Mouse (Mus musculus): ENCODE measurements around the gene Cd99l2.

DNA sequence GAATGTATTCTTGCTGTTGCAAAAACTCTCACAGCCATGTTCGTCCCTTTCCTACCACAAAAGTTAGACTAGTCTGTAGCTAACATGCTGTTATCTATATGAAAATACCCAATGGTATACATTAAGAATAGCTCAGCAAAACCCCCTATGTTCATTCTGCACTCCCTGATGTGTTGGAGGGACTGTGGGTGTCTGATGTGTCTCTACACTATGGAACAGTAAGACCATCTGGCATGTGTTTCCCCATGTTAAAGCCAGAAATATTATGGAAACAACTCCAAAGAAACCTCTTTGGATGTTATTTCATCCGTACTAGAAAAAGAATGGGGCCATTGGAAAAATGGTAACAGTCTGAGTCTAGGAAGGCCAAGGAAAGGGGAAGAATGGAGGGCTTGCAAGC lies 57.1 kb downstream of the Cd99l2 start:
- TF ChIP-seq CTCF (conservative IDR thresholded peaks at IDR 0.05; ENCODE audit: low read length) (no peak), NANOG (IDR thresholded peaks at IDR 0.05; ENCODE audit: borderline replicate concordance, low read length) (no peak), POU5F1 (IDR thresholded peaks at IDR 0.05; ENCODE audit: borderline replicate concordance, low read length) (no peak)
